Mouse (Mus musculus) spleen, postnatal 4 days (tissue): ENCODE results near the gene Smoc1.

Experiments used
- DNase-seq, 2 experiments: peaks; one replicate each; pipeline ENCODE4 v3.0.0; 2022; ENCODE audit warnings: low spot score in 2 of 2

The Smoc1 gene

DNA sequence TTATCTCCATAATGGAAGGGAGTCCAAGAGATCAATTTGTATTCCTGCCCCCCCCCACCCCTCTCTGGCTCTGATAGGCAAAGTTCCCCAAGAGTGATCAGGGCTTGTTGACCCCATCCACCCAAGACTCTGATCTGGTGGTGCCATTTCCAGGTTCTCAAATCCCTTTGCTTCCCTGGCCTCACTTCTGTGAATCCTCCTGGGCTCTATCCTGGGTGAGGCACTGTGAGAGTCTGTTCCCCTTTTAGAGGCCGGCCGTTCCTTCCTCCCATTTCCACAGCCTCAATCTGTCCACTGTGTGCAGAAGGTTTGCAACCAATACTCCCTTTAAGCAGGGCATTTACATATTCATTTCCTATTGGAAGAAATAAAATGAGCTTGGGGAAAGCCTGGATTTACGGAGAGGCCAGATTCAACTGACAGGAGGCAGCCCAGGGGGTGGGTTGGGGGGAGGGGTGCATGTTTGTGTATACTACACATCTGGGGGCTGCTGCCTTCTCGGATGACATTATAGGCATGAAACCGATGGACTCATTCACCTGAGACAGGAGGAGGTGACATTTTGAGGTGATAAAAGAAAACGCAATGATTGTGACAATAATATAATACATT is 199.5 kb downstream of the Smoc1 start:
- no peak for DNase-seq

GRCm38 (mm10) chr12:81226590-81226989 is 200.0 kb downstream of the Smoc1 start:
- DNase-seq, result no peak

DNA sequence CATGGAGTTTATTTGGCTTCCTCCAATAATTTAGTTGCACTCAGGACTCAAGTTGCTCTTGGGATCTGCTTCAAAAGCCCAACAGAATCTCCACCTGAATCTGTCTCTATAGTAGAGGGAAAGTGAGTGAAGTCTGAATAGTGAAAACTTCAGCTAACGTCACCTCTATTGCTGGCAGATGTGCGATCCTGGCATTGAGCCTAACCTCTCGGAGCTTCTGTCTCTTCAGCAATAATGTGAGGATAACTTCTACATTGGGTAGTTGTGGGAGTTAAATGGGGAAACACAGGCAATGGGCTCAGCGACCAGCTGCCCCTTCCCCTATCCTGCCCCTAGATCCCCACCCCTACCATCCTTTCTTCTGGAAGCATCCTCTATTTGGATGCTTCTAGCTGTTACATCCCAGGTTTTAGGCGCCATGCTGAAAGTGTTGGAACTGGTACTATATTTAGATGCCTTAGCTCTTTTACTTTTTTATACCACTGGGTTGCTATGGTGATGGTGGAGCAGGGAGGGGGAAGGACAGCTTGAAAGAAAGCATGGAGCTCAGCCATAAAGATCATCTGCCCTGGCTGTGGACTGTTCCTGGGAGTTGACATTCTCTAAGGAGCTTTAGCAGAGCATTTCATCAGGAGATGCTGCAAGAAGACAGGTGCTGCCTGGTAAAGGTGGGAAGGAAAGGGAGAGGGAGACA is 201.3 kb downstream of the Smoc1 start:
- DNase-seq, result no peak

DNA sequence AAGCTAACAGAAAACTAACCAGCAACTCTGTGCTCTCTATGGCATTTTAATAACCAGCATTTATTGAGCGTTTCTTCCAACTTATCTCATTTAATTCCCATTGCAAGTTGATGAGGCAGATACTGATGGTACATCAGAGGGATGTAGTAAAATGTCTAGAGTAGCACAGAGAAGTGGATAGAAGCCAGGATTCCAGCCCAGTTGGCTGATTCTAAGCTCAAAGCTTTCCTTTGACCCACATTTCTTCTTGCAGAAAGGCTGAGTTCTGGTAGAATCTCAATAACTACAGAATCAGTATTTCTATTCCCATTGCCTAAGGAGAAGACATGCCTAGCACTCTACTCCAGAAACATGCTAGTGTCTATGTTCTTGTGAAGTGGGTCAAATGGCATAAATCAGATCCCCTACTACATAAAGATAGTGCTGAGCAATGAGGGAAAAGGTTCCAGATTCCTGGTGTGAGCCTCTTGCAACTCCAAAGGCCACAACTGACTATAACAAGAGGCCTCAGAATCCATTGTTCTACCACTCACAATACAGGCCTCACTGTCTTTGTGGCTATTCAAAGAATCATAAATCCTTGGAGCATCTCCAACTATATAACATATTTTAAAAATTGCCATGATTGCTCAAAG is 207.3 kb downstream of the Smoc1 start:
- DNase-seq, result no peak

GRCm38 (mm10) chr12:81235456-81236330 is 209.1 kb downstream of the Smoc1 start:
- DNase-seq, result no peak
